Mouse (Mus musculus) lung, embryonic 14.5 days (tissue): Measurements from ENCODE around the gene Slc7a15. TPM values are rescaled to one million over a fixed set of nuclear protein-coding genes. Genes with fewer than 3 reads are reported as not detected.

Source experiments
- ATAC-seq: fragments of 200-750 bp; cut with Nextera tagmentation; 2 replicates; pipeline ENCODE4 v1.8.0; 2017; ENCODE audit warnings: mild to moderate bottlenecking, moderate TSS enrichment, moderate library complexity; ENCODE audit not compliant: insufficient read depth
- DNase-seq: peaks from one replicate; pipeline ENCODE4 v3.0.0-alpha.2; 2015
- H3K27ac ChIP-seq: fragments of 300-500 bp; sonication (generic); 2 replicates; pipeline ENCODE4 v1.5.1; 2014; ENCODE audit warnings: low read depth, mild to moderate bottlenecking, moderate library complexity
- H3K27me3 ChIP-seq: fragments of 300-500 bp; sonication (generic); 2 replicates; pipeline ENCODE4 v1.6.1; 2014; ENCODE audit warnings: low read length, control low read depth; ENCODE audit not compliant: insufficient read depth
- H3K36me3 ChIP-seq: fragments of 300-500 bp; sonication (generic); 2 replicates; pipeline ENCODE4 v1.6.1; 2014; ENCODE audit warnings: control low read depth; ENCODE audit not compliant: insufficient read depth
- H3K4me1 ChIP-seq: fragments of 300-500 bp; sonication (generic); 2 replicates; pipeline ENCODE4 v1.6.1; 2014; ENCODE audit warnings: antibody characterized with exemption, control low read depth; ENCODE audit not compliant: insufficient read depth
- H3K4me2 ChIP-seq: fragments of 300-500 bp; sonication (generic); 2 replicates; pipeline ENCODE4 v1.6.1; 2014; ENCODE audit warnings: mild to moderate bottlenecking
- H3K4me3 ChIP-seq: fragments of 300-500 bp; sonication (generic); 2 replicates; pipeline ENCODE4 v1.5.1; 2014; ENCODE audit warnings: low read depth, low read length
- H3K9ac ChIP-seq: fragments of 300-500 bp; sonication (generic); 2 replicates; pipeline ENCODE4 v1.6.1; 2014
- H3K9me3 ChIP-seq: fragments of 300-500 bp; sonication (generic); 2 replicates; pipeline ENCODE4 v1.6.1; 2016; ENCODE audit warnings: low read depth, low read length, control low read depth
- CTCF ChIP-seq: IDR thresholded peaks from 2 replicates; pipeline ENCODE4 v1.5.1; 2016; ENCODE audit warnings: antibody characterized with exemption, low read depth
- WGBS: fragments of 180-500 bp; shearing (Covaris S2); extraction: QIAGEN DNeasy Blood & Tissue Kit; methylation state at CpG from one replicate; pipeline ENCODE4 v1.1.7; 2014; 5-methylcytosine and 5-hydroxymethylcytosine counted together
- polyA plus RNA-seq: library from polyadenylated mRNA; unstranded; fragments of >200 nt; fragmentation: Nextera tagmentation; extraction: Ambion mirVana; gene quantifications from 2 replicates; pipeline ENCODE4 v1.2.1, GENCODE M21; 2014

Slc7a15 gene
- polyA plus RNA-seq, 1 experiment from 2014 or later, result not detected

DNA sequence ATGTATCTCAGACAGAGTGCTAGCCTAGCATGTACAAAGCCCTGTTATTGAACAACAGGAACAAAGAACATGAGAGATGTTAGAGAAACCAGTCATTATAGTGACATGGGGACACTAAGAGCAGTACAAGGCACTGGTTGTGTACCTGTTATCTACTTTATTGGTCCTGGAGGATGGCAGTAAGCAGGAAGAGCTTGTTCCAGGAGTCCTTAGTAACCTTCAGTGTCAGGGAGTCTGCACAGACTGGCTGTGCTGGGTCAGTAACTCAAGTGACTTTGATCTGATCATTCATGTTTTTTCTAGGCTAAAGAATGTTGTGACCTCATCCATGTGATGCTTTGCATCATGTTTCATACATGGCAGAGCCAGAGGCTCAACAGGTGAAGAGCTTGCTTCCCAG is 42.7 kb downstream of the Slc7a15 start:
- DNase-seq (no peak), ATAC-seq (no peak)
- Histone ChIP-seq H3K27ac (no peak overlapping the region), H3K27me3 (no peaks in the 10 kb centered on the region), H3K4me2 (no peak overlapping the region), H3K9ac (no peak overlapping the region), H3K4me1 (no peaks in the 10 kb centered on the region), H3K9me3 (no peaks in the 10 kb centered on the region), H3K36me3 (no peaks in the 10 kb centered on the region), H3K4me3 (no peak overlapping the region)
- no peak for TF ChIP-seq CTCF

DNA sequence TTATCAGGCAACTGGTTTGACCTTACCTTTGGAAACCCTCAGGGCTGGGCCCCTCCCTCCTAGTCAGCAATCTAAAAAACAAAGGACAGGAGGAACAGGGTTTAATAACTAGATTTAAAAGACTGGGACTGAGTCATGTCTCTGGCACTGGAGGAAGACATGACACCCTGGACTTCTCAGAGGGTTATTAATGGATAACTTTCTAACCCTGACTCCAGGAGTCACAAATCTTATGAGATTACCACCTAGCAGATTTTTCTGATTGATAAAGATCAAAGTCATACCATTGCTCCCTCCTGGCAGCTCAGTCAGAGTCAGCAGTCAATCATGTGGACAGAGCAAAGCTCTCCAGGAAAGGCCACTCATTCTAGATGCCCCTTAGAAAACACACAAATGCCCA is 43.4 kb downstream of the Slc7a15 start:
- no peak for TF ChIP-seq CTCF
- Histone ChIP-seq H3K9me3 (no peaks in the 10 kb centered on the region), H3K27me3 (no peaks in the 10 kb centered on the region), H3K4me2 (no peak overlapping the region), H3K9ac (no peak overlapping the region), H3K4me3 (no peak overlapping the region), H3K36me3 (no peaks in the 10 kb centered on the region), H3K27ac (no peak overlapping the region), H3K4me1 (no peaks in the 10 kb centered on the region)
- DNase-seq (no peak), ATAC-seq (no peak)

DNA sequence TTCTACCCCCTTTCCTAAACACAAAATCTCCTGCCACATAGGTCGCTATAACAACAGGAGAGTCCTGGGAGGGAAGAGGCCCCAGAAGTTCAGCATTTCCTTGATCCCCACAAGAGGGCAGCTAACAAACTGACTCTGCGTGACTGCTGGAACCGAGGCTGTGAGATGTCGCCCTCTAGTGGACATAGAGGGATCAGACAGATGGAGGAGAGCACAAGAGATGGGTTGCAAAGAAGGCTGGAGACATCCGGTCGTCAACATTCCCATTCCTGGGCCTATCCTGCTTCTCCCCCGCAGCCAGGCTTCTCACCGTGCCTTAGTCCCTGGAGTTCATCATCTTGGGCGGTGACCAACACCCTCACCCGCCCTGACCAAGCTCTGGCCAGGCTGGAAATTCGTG is 51.5 kb downstream of the Slc7a15 start:
- no peak overlapping the region for H3K4me3 ChIP-seq
- WGBS, result 22% methylated on average over 11 of the region's 11 CpGs
- DNase-seq (peak; percentile 92), ATAC-seq (peak; percentile 85)
- no peaks in the 10 kb centered on the region for H3K27me3 ChIP-seq
- no peak overlapping the region for H3K4me2 ChIP-seq
- H3K9ac ChIP-seq, result no peak overlapping the region
- H3K4me1 ChIP-seq, result no peaks in the 10 kb centered on the region
- no peak overlapping the region for H3K27ac ChIP-seq
- no peaks in the 10 kb centered on the region for H3K9me3 ChIP-seq
- H3K36me3 ChIP-seq, result no peaks in the 10 kb centered on the region
- peak; percentile 99 for TF ChIP-seq CTCF

GRCm38 (mm10) chr12:8546801-8547200 is 52.1 kb downstream of the Slc7a15 start:
- no peak overlapping the region for H3K27ac ChIP-seq
- H3K27me3 ChIP-seq, result no peaks in the 10 kb centered on the region
- DNase-seq (no peak), ATAC-seq (no peak)
- no peak overlapping the region for H3K9ac ChIP-seq
- no peak for TF ChIP-seq CTCF
- H3K36me3 ChIP-seq, result no peaks in the 10 kb centered on the region
- H3K9me3 ChIP-seq, result no peaks in the 10 kb centered on the region
- H3K4me3 ChIP-seq, result no peak overlapping the region
- no peaks in the 10 kb centered on the region for H3K4me1 ChIP-seq
- no peak overlapping the region for H3K4me2 ChIP-seq
- 78% methylated on average over 6 of the region's 6 CpGs for WGBS

GRCm38 (mm10) chr12:8545066-8545610 is 53.7 kb downstream of the Slc7a15 start:
- no peak overlapping the region for H3K4me3 ChIP-seq
- no peaks in the 10 kb centered on the region for H3K9me3 ChIP-seq
- no peaks in the 10 kb centered on the region for H3K4me1 ChIP-seq
- ATAC-seq, result no peak
- no peak for TF ChIP-seq CTCF
- whole genome bisulfite sequencing, result 79% methylated on average over 5 of the region's 5 CpGs
- H3K27ac ChIP-seq, result no peak overlapping the region
- no peak for DNase-seq
- H3K27me3 ChIP-seq, result no peaks in the 10 kb centered on the region
- no peak overlapping the region for H3K9ac ChIP-seq
- H3K4me2 ChIP-seq, result no peak overlapping the region
- no peaks in the 10 kb centered on the region for H3K36me3 ChIP-seq

DNA sequence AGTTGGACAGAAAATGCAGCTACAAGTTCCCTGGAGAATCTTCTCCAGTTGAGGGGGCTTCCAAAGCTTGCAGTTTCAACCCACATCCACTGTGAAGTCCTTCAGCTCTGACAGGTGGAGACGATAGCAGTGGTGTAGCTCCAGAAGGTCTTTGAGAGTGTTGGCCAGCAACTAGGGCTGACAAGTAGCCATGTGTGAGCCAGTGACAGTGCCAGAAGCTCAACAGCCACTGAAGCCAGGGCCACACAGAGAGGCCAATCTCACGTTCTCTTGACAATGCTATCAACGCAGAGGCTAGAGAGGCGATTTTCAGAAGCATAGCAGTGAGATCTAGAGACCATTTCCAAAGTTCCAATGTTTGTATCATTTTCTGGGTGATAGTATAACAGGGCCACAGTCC is 56.5 kb downstream of the Slc7a15 start:
- H3K27me3 ChIP-seq, result no peaks in the 10 kb centered on the region
- DNase-seq, result no peak
- TF ChIP-seq CTCF, result no peak
- no peak overlapping the region for H3K27ac ChIP-seq
- no peaks in the 10 kb centered on the region for H3K9me3 ChIP-seq
- WGBS, result 83% methylated on average over 4 of the region's 4 CpGs
- no peak overlapping the region for H3K4me2 ChIP-seq
- H3K4me3 ChIP-seq, result no peak overlapping the region
- no peak overlapping the region for H3K9ac ChIP-seq
- no peaks in the 10 kb centered on the region for H3K36me3 ChIP-seq
- ATAC-seq, result no peak
- no peaks in the 10 kb centered on the region for H3K4me1 ChIP-seq

GRCm38 (mm10) chr12:8539471-8539870 is 59.4 kb downstream of the Slc7a15 start:
- TF ChIP-seq CTCF, result no peak
- WGBS, result 74% methylated on average over 13 of the region's 13 CpGs
- H3K4me1 ChIP-seq, result no peaks in the 10 kb centered on the region
- no peaks in the 10 kb centered on the region for H3K36me3 ChIP-seq
- H3K9me3 ChIP-seq, result no peaks in the 10 kb centered on the region
- no peak overlapping the region for H3K4me2 ChIP-seq
- no peak overlapping the region for H3K27ac ChIP-seq
- ATAC-seq (no peak), DNase-seq (no peak)
- H3K27me3 ChIP-seq, result no peaks in the 10 kb centered on the region
- no peak overlapping the region for H3K4me3 ChIP-seq
- H3K9ac ChIP-seq, result no peak overlapping the region

- no peak overlapping the region for H3K27ac ChIP-seq
- no peak overlapping the region for H3K4me2 ChIP-seq
- no peaks in the 10 kb centered on the region for H3K27me3 ChIP-seq
- DNase-seq, result no peak
- no peak overlapping the region for H3K4me3 ChIP-seq
- no peaks in the 10 kb centered on the region for H3K9me3 ChIP-seq
- no peak overlapping the region for H3K9ac ChIP-seq
- H3K4me1 ChIP-seq, result no peaks in the 10 kb centered on the region
- 80% methylated on average over 5 of the region's 5 CpGs for WGBS
- no peaks in the 10 kb centered on the region for H3K36me3 ChIP-seq
- no peak for ATAC-seq
- no peak for TF ChIP-seq CTCF
Observed at GRCm38 (mm10) chr12:8537291-8537690, 61.6 kb downstream of the Slc7a15 start.
